Mouse (Mus musculus) liver, embryonic 15.5 days (tissue): ENCODE data around the gene Cntnap2. TPM values are rescaled to one million over a fixed set of nuclear protein-coding genes. Genes with fewer than 3 reads are reported as not detected.

Experiments used
- ATAC-seq: fragments of 200-750 bp; cut with Nextera tagmentation; 2 replicates; pipeline ENCODE4 v1.8.0; 2017; ENCODE audit warnings: moderate number of reproducible peaks, mild to moderate bottlenecking, moderate library complexity; ENCODE audit not compliant: insufficient read depth
- H3K27ac ChIP-seq: fragments of 300-500 bp; sonication (generic); replicated peaks from 2 replicates; pipeline ENCODE4 v1.5.1; 2015; ENCODE audit warnings: mild to moderate bottlenecking, inconsistent platforms
- H3K27me3 ChIP-seq: fragments of 300-500 bp; sonication (generic); 2 replicates; pipeline ENCODE4 v1.6.1; 2015; ENCODE audit warnings: mild to moderate bottlenecking, inconsistent platforms
- H3K36me3 ChIP-seq: fragments of 300-500 bp; sonication (generic); replicated peaks from 2 replicates; pipeline ENCODE4 v1.6.1; 2015; ENCODE audit warnings: moderate library complexity, mild to moderate bottlenecking, inconsistent platforms
- H3K4me1 ChIP-seq: fragments of 300-500 bp; sonication (generic); replicated peaks from 2 replicates; pipeline ENCODE4 v1.6.1; 2015; ENCODE audit warnings: inconsistent platforms
- H3K4me2 ChIP-seq: fragments of 300-500 bp; sonication (generic); 2 replicates; pipeline ENCODE4 v1.6.1; 2015; ENCODE audit warnings: moderate library complexity, mild to moderate bottlenecking, inconsistent platforms
- H3K4me3 ChIP-seq: fragments of 300-500 bp; sonication (generic); replicated peaks from 2 replicates; pipeline ENCODE4 v1.5.1; 2015; ENCODE audit warnings: mild to moderate bottlenecking, inconsistent platforms
- H3K9ac ChIP-seq: fragments of 300-500 bp; sonication (generic); 2 replicates; pipeline ENCODE4 v1.6.1; 2015; ENCODE audit warnings: moderate library complexity, mild to moderate bottlenecking, inconsistent platforms
- H3K9me3 ChIP-seq: fragments of 300-500 bp; sonication (generic); replicated peaks from 2 replicates; pipeline ENCODE4 v1.6.1; 2016; ENCODE audit warnings: inconsistent platforms
- WGBS: fragments of 180-500 bp; shearing (Covaris S2); methylation state at CpG from one replicate; pipeline ENCODE4 v1.1.7; 2015; ENCODE audit warnings: mixed read lengths; ENCODE audit not compliant: insufficient replicate concordance; 5-methylcytosine and 5-hydroxymethylcytosine counted together
- polyA plus RNA-seq: library from polyadenylated mRNA; unstranded; fragments of >200 nt; fragmentation: Nextera tagmentation; extraction: Ambion mirVana; gene quantifications from 2 replicates; pipeline ENCODE4 v1.2.1, GENCODE M21; 2015

The Cntnap2 gene
- polyA plus RNA-seq, 1 experiment from 2014 or later: 0.43 TPM

DNA sequence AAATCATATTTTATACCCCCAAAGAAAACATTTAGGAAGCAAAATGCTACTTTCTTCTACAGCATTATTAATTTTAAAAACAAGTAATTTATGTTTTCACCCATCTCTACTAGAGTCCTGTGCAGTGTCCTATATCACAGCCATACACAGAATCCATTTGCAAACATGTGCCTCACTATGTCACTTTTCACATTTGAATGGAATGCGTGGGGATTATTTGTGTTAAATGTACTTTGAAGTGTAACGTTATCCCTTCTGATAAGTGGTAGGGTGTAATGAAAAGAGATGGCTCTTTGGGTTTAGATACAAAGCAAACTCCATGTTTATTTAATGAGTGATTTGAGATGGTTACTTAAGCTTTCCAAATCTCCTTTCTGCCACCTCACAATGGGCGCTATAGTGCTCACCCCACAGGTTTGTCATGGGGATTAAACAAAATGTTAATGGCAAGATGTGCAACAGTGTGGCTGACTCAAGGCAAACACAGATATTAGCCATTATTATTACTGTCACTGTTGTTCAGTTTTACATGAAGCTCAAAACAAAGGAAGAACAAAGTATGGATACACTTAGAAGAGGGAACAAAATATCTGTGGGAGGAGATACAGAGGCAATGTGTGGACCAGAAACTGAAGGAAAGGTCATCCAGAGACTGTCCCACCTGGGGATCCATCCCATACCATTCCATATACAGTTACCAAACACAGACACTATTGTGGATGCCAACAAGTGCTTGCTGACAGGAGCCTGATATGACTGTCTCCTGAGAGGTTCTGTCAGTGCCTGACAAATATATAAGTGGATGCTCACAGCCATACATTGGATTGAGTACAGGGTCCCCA lies 886.2 kb downstream of the Cntnap2 start:
- H3K4me3 ChIP-seq: no peak overlapping the region
- no peaks in the 10 kb centered on the region for H3K9me3 ChIP-seq
- H3K27ac ChIP-seq: no peak overlapping the region
- no peak overlapping the region for H3K4me2 ChIP-seq
- H3K27me3 ChIP-seq: no peaks in the 10 kb centered on the region
- no peak for ATAC-seq
- 56% methylated on average over 3 of the region's 3 CpGs for WGBS
- H3K36me3 ChIP-seq: no peaks in the 10 kb centered on the region
- no peak overlapping the region for H3K9ac ChIP-seq
- H3K4me1 ChIP-seq: no peaks in the 10 kb centered on the region

DNA sequence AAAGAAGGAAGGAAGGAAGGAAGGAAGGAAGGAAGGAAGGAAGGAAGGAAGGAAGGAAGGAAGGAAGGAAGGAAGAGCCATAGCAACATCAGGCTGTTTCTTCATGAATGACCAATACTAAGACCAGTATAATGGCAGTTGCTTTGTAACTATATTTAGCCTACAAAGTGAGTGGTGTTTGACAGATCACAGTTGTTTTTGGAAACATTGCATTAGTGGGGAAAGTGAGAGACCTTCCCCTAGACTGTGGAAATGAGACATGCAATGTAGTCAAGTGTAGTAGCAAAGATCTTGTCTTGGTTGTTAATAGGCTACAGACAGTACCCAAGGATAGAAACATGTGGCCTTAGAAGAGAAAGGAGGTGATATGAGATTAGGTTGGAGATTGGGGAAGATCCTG lies 895.6 kb downstream of the Cntnap2 start:
- H3K4me2 ChIP-seq: no peak overlapping the region
- no peaks in the 10 kb centered on the region for H3K4me1 ChIP-seq
- H3K9me3 ChIP-seq: no peaks in the 10 kb centered on the region
- no peaks in the 10 kb centered on the region for H3K36me3 ChIP-seq
- no peaks in the 10 kb centered on the region for H3K27me3 ChIP-seq
- no peak overlapping the region for H3K4me3 ChIP-seq
- ATAC-seq: no peak
- H3K27ac ChIP-seq: no peak overlapping the region
- H3K9ac ChIP-seq: no peak overlapping the region

DNA sequence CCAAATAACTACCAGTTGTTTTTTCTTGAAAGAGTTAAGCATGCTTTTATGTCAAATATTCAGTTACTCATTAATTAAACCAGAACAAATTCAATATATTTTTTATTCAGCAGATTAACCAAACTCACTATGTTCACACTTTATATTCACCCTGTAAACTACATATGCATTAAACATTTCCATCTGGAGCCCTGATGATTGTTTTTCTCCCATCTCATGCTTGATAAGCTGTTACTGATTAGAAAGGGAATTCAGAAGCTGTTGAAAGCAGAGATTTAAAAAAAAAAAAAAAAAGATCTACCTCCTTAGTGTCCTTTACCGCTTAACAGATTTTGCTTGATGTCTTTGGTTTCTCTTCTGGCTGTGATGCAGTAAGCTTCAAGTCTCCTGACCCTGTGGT lies 905.3 kb downstream of the Cntnap2 start:
- ATAC-seq: no peak
- WGBS: 83% methylated on average over 1 of the region's 1 CpGs
- H3K9me3 ChIP-seq: no peaks in the 10 kb centered on the region

DNA sequence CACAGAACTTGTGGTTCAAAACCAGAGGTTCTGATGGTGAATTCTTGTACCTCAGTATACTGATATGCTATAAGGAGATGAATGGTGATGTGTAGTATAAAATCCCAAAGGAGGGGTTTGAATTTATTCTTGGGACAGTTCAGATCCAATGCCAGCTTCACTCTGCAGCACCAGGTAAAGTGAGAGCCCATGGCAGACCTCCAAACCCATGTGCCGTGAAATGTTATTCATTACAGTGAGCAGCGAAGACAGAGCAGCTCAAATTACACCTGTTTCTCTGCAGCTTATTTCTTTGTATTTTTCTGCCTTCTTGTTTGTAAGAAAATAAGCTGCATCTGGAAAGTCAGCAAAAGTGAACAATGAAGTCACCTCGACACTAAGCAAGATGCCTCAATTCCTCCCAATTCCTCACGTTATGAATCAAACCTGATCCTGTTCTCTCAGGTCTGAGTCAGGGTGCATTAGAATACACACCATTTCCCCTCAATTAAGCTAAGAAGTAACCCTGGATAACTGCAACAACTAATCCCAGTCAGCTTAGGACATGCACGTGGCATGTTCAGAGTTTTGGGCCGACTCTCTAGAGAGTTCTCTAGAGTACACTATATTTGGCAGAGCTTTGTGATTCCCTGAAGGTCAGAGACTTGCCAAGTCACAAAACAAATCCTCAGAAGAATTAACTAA lies 915.5 kb downstream of the Cntnap2 start:
- H3K27ac ChIP-seq: no peak overlapping the region
- no peaks in the 10 kb centered on the region for H3K27me3 ChIP-seq
- H3K9me3 ChIP-seq: no peaks in the 10 kb centered on the region
- no peak overlapping the region for H3K4me3 ChIP-seq
- 64% methylated on average over 6 of the region's 6 CpGs for WGBS
- no peak for ATAC-seq
- H3K4me2 ChIP-seq: no peak overlapping the region
- H3K9ac ChIP-seq: no peak overlapping the region
- H3K4me1 ChIP-seq: no peaks in the 10 kb centered on the region
- no peaks in the 10 kb centered on the region for H3K36me3 ChIP-seq

More for the DNA sequence above, 905.3 kb downstream of the Cntnap2 start:
- H3K27me3 ChIP-seq: no peaks in the 10 kb centered on the region
- H3K4me2 ChIP-seq: no peak overlapping the region
- H3K4me1 ChIP-seq: no peaks in the 10 kb centered on the region
- no peak overlapping the region for H3K9ac ChIP-seq
- H3K36me3 ChIP-seq: no peaks in the 10 kb centered on the region
- no peak overlapping the region for H3K4me3 ChIP-seq
- H3K27ac ChIP-seq: no peak overlapping the region

DNA sequence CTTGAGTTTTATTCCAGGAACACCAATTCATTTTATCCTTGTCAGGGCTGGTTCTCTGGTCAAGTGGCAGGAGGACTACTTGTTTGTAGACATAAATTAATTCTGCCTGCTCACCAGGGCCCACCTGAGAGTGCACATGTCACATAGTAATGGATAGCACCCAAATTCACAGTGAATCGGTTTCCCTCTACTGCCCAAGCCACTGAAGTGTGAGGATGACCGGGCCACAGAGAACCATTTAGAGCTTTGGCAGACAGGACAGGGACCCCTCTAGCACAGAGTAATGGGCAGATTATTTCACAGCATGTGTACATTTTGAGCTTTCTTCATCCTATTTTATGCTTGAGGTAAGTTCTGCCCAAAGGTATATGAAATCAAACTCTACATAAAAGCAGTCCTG lies 920.0 kb downstream of the Cntnap2 start:
- Histone ChIP-seq H3K36me3 (no peaks in the 10 kb centered on the region), H3K27ac (no peak overlapping the region), H3K4me2 (no peak overlapping the region), H3K4me3 (no peak overlapping the region), H3K4me1 (no peaks in the 10 kb centered on the region), H3K9ac (no peak overlapping the region), H3K9me3 (no peaks in the 10 kb centered on the region), H3K27me3 (no peaks in the 10 kb centered on the region)
- WGBS: 63% methylated on average over 2 of the region's 2 CpGs
- ATAC-seq: no peak

DNA sequence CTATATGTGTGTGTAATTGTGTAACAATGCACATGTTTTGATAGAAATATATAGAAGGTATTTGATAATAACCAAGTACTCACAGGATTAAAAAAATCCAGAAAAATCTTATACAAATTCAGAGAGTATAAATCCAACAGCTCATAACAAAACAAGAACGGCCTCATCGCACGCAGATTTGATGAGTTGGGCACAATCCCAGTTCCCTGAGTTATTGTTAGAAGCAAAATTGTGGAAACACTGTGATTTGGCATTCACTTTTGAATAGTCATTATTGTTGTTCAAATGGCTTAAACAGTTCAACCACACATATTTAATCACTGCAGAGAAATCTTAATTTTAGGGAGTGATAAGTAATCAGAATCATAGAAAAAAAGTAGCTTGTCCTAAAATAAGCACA lies 928.9 kb downstream of the Cntnap2 start:
- 80% methylated on average over 3 of the region's 3 CpGs for WGBS
- Histone ChIP-seq H3K9me3 (no peaks in the 10 kb centered on the region), H3K36me3 (no peaks in the 10 kb centered on the region), H3K4me1 (no peaks in the 10 kb centered on the region), H3K27ac (no peak overlapping the region), H3K27me3 (no peaks in the 10 kb centered on the region), H3K9ac (no peak overlapping the region), H3K4me2 (no peak overlapping the region), H3K4me3 (no peak overlapping the region)
- ATAC-seq: no peak

DNA sequence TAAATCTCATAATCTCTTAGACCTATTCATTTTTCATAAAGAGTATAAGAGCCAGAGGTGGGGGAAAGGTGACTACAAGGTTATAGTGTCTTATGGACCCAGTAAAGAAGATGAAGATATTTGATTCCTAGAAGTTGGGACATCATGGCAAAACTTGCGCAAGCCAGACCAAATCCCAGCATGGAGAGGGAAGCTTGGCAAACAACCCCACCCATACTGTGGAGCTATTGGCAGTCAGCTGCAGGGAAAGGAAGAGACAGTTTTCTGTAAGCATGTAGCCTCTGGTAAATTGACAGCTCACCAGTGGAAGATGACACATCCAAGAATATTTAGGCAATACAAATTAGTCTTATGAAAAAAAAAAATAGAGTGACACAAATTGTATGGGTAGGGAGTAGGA lies 931.9 kb downstream of the Cntnap2 start:
- Histone ChIP-seq H3K4me2 (no peak overlapping the region), H3K4me1 (no peaks in the 10 kb centered on the region), H3K4me3 (no peak overlapping the region), H3K27ac (no peak overlapping the region), H3K36me3 (no peaks in the 10 kb centered on the region), H3K27me3 (no peaks in the 10 kb centered on the region), H3K9me3 (no peaks in the 10 kb centered on the region), H3K9ac (no peak overlapping the region)
- WGBS: 92% methylated on average over 1 of the region's 1 CpGs
- ATAC-seq: no peak

DNA sequence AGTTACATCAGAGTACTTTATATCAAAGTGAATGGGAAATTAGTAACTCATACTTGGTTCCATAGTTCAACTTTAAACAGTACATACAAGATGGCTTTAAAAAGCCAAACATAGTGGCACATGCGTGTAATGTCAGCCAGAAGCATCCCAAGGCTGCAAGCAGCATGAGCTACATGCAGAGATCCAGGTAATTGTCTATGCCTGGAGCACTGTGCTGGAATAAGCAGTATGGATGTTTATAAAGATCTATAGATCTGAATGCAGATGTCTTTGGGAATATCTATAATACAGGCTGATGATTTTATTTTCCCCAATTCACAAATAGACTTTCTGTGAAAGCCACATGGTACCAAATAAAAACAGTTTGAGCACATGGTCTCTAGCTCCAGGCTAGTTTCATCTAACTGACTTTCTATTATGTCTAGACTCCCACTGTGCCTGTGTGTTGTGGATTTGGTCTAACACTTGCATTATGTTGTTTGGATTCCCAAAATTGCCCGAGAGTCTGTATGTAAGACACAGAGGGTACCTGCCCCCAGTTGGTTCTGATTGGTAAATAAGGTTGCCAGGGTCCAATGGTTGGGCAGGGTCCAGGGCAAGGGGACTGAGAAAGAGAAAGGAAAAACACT lies 963.5 kb downstream of the Cntnap2 start:
- ATAC-seq: no peak
- H3K9me3 ChIP-seq: no peaks in the 10 kb centered on the region
- no peak overlapping the region for H3K4me2 ChIP-seq
- no peaks in the 10 kb centered on the region for H3K27me3 ChIP-seq
- H3K4me1 ChIP-seq: no peaks in the 10 kb centered on the region
- no peaks in the 10 kb centered on the region for H3K36me3 ChIP-seq
- 46% methylated on average over 2 of the region's 2 CpGs for WGBS
- no peak overlapping the region for H3K4me3 ChIP-seq
- no peak overlapping the region for H3K27ac ChIP-seq
- H3K9ac ChIP-seq: no peak overlapping the region

DNA sequence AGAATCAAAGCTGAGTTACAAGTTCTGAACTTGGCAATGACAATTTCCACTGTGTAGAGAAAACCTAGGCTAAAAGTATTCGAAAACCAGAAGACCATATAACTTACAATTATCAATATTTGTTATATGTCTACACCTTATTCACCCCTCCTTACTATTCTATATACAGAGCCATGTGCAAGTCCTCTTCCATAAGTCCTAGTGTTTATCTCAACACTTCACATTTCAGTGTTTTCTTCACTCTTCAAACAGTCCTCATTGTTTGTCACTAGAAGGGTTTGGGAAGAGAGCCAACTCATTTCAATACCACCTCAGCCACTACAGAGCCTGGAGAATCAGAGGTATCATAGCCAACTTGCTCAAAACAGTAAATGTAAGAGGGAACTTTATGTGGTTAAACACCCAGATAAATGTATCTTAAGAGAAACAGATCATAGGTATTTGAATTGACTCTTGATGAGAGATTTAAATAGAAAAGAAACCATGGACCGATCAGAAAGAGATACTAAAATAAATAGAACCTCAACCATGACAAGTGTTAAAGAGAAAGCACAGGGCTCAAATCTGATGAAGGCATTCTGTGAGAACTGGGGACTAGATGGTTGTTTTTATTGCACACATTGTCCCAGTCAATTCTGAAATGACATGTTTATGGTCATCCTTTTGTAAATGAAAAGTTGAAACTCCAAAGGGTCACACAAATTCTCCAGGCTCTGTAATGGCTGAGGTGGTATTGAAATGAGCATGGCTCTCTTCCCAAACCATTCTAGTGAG lies 972.9 kb downstream of the Cntnap2 start:
- WGBS: 49% methylated on average over 2 of the region's 2 CpGs
- no peaks in the 10 kb centered on the region for H3K27me3 ChIP-seq
- no peaks in the 10 kb centered on the region for H3K9me3 ChIP-seq
- H3K27ac ChIP-seq: no peak overlapping the region
- H3K36me3 ChIP-seq: no peaks in the 10 kb centered on the region
- no peak overlapping the region for H3K4me2 ChIP-seq
- no peaks in the 10 kb centered on the region for H3K4me1 ChIP-seq
- H3K9ac ChIP-seq: no peak overlapping the region
- ATAC-seq: no peak
- H3K4me3 ChIP-seq: no peak overlapping the region

DNA sequence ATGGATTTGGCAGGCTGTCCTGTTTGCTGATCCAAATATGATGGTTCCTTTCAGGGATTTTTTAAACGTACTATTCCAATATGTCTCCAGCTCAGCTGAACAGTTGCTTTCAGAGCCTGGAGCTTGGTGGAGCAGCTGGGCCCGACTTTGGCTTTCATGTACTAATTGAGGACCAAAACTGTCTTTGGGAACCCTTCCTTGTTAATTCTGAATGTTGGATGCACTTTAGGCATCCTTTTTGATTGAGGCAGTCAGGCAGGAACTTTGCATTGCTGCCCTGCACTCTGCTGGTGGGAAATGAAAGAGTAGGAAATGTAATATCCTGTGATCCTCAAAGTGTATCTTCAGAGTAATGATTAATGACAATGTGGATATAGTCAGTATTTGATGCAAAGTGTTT lies 974.0 kb downstream of the Cntnap2 start:
- Histone ChIP-seq H3K9ac (no peak overlapping the region), H3K4me3 (no peak overlapping the region), H3K36me3 (no peaks in the 10 kb centered on the region), H3K27me3 (no peaks in the 10 kb centered on the region), H3K9me3 (no peaks in the 10 kb centered on the region), H3K27ac (no peak overlapping the region), H3K4me1 (no peaks in the 10 kb centered on the region), H3K4me2 (no peak overlapping the region)
- no peak for ATAC-seq
- WGBS: 45% methylated on average over 2 of the region's 2 CpGs

DNA sequence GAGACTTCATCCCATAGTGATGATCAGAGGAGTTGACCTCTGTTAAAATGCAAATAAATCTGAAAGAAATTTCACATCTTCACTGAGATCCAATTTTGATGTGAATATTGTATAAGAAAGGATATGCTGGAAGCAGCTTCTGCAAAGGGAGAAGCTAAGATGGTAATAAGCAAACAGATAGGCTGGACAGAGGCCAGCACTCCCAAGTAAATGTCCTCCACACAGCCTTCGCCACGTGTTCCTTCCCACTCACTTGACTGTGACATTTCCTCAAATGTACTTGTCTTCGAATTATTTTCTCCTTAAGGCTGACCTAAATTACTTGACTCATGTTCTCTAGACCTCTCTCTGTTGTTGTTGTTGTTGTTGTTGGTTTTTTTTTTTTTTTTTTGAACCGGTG lies 981.5 kb downstream of the Cntnap2 start:
- H3K4me1 ChIP-seq: no peaks in the 10 kb centered on the region
- H3K9ac ChIP-seq: no peak overlapping the region
- H3K4me3 ChIP-seq: no peak overlapping the region
- no peaks in the 10 kb centered on the region for H3K9me3 ChIP-seq
- no peak for ATAC-seq
- no peak overlapping the region for H3K4me2 ChIP-seq
- H3K27ac ChIP-seq: no peak overlapping the region
- 61% methylated on average over 4 of the region's 4 CpGs for WGBS
- H3K36me3 ChIP-seq: no peaks in the 10 kb centered on the region
- no peaks in the 10 kb centered on the region for H3K27me3 ChIP-seq
